Mouse (Mus musculus) brain, embryonic 14.5 days (tissue): Measurements from ENCODE around the gene Npff.

ENCODE experiments used
- CTCF ChIP-seq: fragments of 200-500 bp; IDR thresholded peaks from 2 replicates; pipeline ENCODE4 v1.5.1; 2012; ENCODE audit warnings: inconsistent platforms, mild to moderate bottlenecking, moderate library complexity, borderline replicate concordance; ENCODE audit not compliant: insufficient read depth, insufficient read length; ENCODE audit errors: extremely low read depth
- POLR2A ChIP-seq: fragments of 200-500 bp; IDR thresholded peaks from 2 replicates; pipeline ENCODE4 v1.6.1; 2012; ENCODE audit warnings: mild to moderate bottlenecking, inconsistent platforms, borderline replicate concordance; ENCODE audit not compliant: poor library complexity, insufficient read depth, insufficient read length, severe bottlenecking; ENCODE audit errors: extremely low read depth

- TF ChIP-seq POLR2A (no peak), CTCF (no peak)
Measured at GRCm38 (mm10) chr15:102562491-102562890, 37.7 kb upstream of the Npff start.
